In the genomic region with DNA sequence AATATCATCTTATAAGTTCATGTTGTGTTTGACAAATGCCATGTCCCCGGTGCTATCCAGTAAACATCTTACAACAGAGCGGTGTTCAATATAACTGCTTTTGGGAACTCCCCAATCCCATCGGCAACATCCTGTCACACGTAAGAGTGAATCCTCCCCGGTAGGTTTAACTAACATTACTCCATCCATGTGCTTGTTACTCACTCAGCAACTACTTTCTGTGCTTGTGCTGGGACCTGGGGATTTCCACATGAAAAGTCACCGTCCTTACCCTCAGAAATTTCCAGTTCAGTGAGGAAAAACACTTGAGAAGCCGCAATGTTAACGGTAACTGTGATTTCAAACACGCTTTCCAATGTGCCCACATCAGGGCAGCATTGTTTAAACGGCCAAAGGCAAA, we compare ENCODE assay signal across 13 mouse cellular contexts.
"Had no signal": no experiment of that assay in that cellular context is flagged by ENCODE, and none has a peak within 500 bp of the region (broad histone marks: within the 10 kb centered on the region; RNA-seq: fewer than 3 reads in every experiment).

No protein-coding gene starts in this region.

- H3K9me3 ChIP-seq: limb, embryonic 15.5 days; liver, embryonic 12.5 days; midbrain, embryonic 12.5 days; neural tube, embryonic 13.5 days had no signal

- ATAC-seq: liver, embryonic 12.5 days; midbrain, embryonic 16.5 days had no signal

- H3K36me3 ChIP-seq: limb, embryonic 15.5 days; liver, embryonic 12.5 days; midbrain, embryonic 12.5 days; neural tube, embryonic 13.5 days had no signal

- H3K9ac ChIP-seq: limb, embryonic 15.5 days; liver, embryonic 12.5 days; lung, embryonic 14.5 days; midbrain, embryonic 12.5 days; neural tube, embryonic 13.5 days had no signal

- H3K27ac ChIP-seq: kidney, postnatal 0 days; limb, embryonic 15.5 days; liver, embryonic 12.5 days; midbrain, embryonic 12.5 days; neural tube, embryonic 13.5 days had no signal

- H3K4me2 ChIP-seq: limb, embryonic 15.5 days; liver, embryonic 12.5 days; lung, embryonic 14.5 days; midbrain, embryonic 12.5 days; neural tube, embryonic 13.5 days had no signal

- DNase-seq: kidney, postnatal 36 days; layer of hippocampus, adult 9-11 months; layer of hippocampus, postnatal 36 days; lung, embryonic 14.5 days; lung, postnatal 14 days; thymus, adult 18-20 months; thymus, postnatal 14 days had no signal

- H3K27me3 ChIP-seq: limb, embryonic 15.5 days; liver, embryonic 12.5 days; neural tube, embryonic 13.5 days had no signal

- H3K4me3 ChIP-seq: limb, embryonic 15.5 days; liver, embryonic 12.5 days; midbrain, embryonic 12.5 days; neural tube, embryonic 13.5 days had no signal
